Mouse (Mus musculus): ENCODE results near the gene Sult1c2. TPM values are rescaled to one million over a fixed set of nuclear protein-coding genes. Genes with fewer than 3 reads are reported as not detected.
"Not testable (repeated sequence)": the region's sequence is repeated elsewhere in the genome, so short reads cannot be mapped to it uniquely, and the experiment has no call there.

Sult1c2 gene
- 1.4 and 1.6 TPM in 2 replicates for polyA plus RNA-seq (2015; fragmentation: Nextera tagmentation; extraction: Ambion mirVana)

- Histone ChIP-seq H3K36me3 (no peaks in the 10 kb centered on the region), H3K27ac (no peak within 1 kb of the TSS), H3K4me2 (no peak within 1 kb of the TSS), H3K9ac (no peak within 1 kb of the TSS), H3K4me3 (replicated peaks) (no peak within 1 kb of the TSS), H3K27me3 (replicated peaks) (no peaks in the 10 kb centered on the region), H3K9me3 (no peaks in the 10 kb centered on the region), H3K4me1 (no peaks in the 10 kb centered on the region)
- no peak; the same call in 1 of the 2 replicates for ATAC-seq (ENCODE audit: insufficient read depth, low FRiP score, low read depth)
- 75% methylated on average over 4 of the region's 4 CpGs for WGBS
Measured at GRCm38 (mm10) chr17:53846206-53846605, at the start of gene Sult1c2. Gene Sult1c2 (minus strand): TSS chr17:53846339.

GRCm38 (mm10) chr17:53879006-53879675, 33.0 kb upstream of the Sult1c2 start:
- not testable (repeated sequence) for H3K4me3 ChIP-seq (replicated peaks); H3K36me3 ChIP-seq; H3K27ac ChIP-seq; ATAC-seq (ENCODE audit: insufficient read depth, low FRiP score, low read depth); H3K9me3 ChIP-seq; H3K4me2 ChIP-seq; H3K27me3 ChIP-seq (replicated peaks); H3K9ac ChIP-seq; H3K4me1 ChIP-seq
- WGBS = 83% methylated on average over 7 of the region's 7 CpGs

- no peaks in the 10 kb centered on the region for H3K36me3 ChIP-seq
- no peak overlapping the region for H3K9ac ChIP-seq
- no peak overlapping the region for H3K4me2 ChIP-seq
- ATAC-seq (ENCODE audit: insufficient read depth, low FRiP score, low read depth) = no peak
- no peak overlapping the region for H3K27ac ChIP-seq
- H3K4me1 ChIP-seq = no peaks in the 10 kb centered on the region
- no peaks in the 10 kb centered on the region for H3K27me3 ChIP-seq (replicated peaks)
- no peak overlapping the region for H3K4me3 ChIP-seq (replicated peaks)
- 71% methylated on average over 2 of the region's 2 CpGs for WGBS
- no peaks in the 10 kb centered on the region for H3K9me3 ChIP-seq
Measured at GRCm38 (mm10) chr17:53874433-53874832, 28.3 kb upstream of the Sult1c2 start.

- H3K9ac ChIP-seq = no peak overlapping the region
- 77% methylated on average over 3 of the region's 3 CpGs for WGBS
Measured at GRCm38 (mm10) chr17:53872192-53872591, 26.1 kb upstream of the Sult1c2 start.

GRCm38 (mm10) chr17:53869931-53870330, 23.8 kb upstream of the Sult1c2 start:
- no peaks in the 10 kb centered on the region for H3K27me3 ChIP-seq (replicated peaks)
- no peaks in the 10 kb centered on the region for H3K4me1 ChIP-seq
- H3K4me2 ChIP-seq = no peak overlapping the region
- no peak overlapping the region for H3K27ac ChIP-seq
- no peak overlapping the region for H3K4me3 ChIP-seq (replicated peaks)
- no peaks in the 10 kb centered on the region for H3K36me3 ChIP-seq
- ATAC-seq (ENCODE audit: insufficient read depth, low FRiP score, low read depth) = no peak
- H3K9me3 ChIP-seq = no peaks in the 10 kb centered on the region
- H3K9ac ChIP-seq = no peak overlapping the region

More at GRCm38 (mm10) chr17:53872192-53872591, 26.1 kb upstream of the Sult1c2 start:
- Histone ChIP-seq H3K4me3 (replicated peaks) (no peak overlapping the region), H3K4me2 (no peak overlapping the region), H3K27me3 (replicated peaks) (no peaks in the 10 kb centered on the region), H3K9me3 (no peaks in the 10 kb centered on the region), H3K27ac (no peak overlapping the region), H3K4me1 (no peaks in the 10 kb centered on the region), H3K36me3 (no peaks in the 10 kb centered on the region)
- no peak for ATAC-seq (ENCODE audit: insufficient read depth, low FRiP score, low read depth)

GRCm38 (mm10) chr17:53865260-53865955, 19.3 kb upstream of the Sult1c2 start:
- WGBS = 66% methylated on average over 6 of the region's 6 CpGs
- H3K9ac ChIP-seq = no peak overlapping the region
- ATAC-seq (ENCODE audit: insufficient read depth, low FRiP score, low read depth) = peak; percentile 31; the same call in 1 of the 2 replicates
- no peak overlapping the region for H3K4me2 ChIP-seq
- no peak overlapping the region for H3K27ac ChIP-seq
- H3K4me3 ChIP-seq (replicated peaks) = no peak overlapping the region
- H3K36me3 ChIP-seq = no peaks in the 10 kb centered on the region
- no peaks in the 10 kb centered on the region for H3K27me3 ChIP-seq (replicated peaks)
- H3K9me3 ChIP-seq = no peaks in the 10 kb centered on the region
- no peaks in the 10 kb centered on the region for H3K4me1 ChIP-seq

GRCm38 (mm10) chr17:53860548-53860947, 14.4 kb upstream of the Sult1c2 start:
- H3K27me3 ChIP-seq (replicated peaks) = no peaks in the 10 kb centered on the region
- no peak for ATAC-seq (ENCODE audit: insufficient read depth, low FRiP score, low read depth)

GRCm38 (mm10) chr17:53854992-53855391, 8.9 kb upstream of the Sult1c2 start:
- Histone ChIP-seq H3K27ac (no peak overlapping the region), H3K4me1 (no peaks in the 10 kb centered on the region), H3K9ac (no peak overlapping the region), H3K9me3 (no peaks in the 10 kb centered on the region), H3K36me3 (no peaks in the 10 kb centered on the region), H3K27me3 (replicated peaks) (no peaks in the 10 kb centered on the region), H3K4me3 (replicated peaks) (no peak overlapping the region), H3K4me2 (no peak overlapping the region)
- WGBS = 85% methylated on average over 3 of the region's 3 CpGs
- no peak for ATAC-seq (ENCODE audit: insufficient read depth, low FRiP score, low read depth)

More at GRCm38 (mm10) chr17:53860548-53860947, 14.4 kb upstream of the Sult1c2 start:
- no peak overlapping the region for H3K4me3 ChIP-seq (replicated peaks)
- H3K9ac ChIP-seq = no peak overlapping the region
- no peaks in the 10 kb centered on the region for H3K36me3 ChIP-seq
- H3K9me3 ChIP-seq = no peaks in the 10 kb centered on the region
- H3K4me1 ChIP-seq = no peaks in the 10 kb centered on the region
- no peak overlapping the region for H3K4me2 ChIP-seq
- H3K27ac ChIP-seq = no peak overlapping the region

GRCm38 (mm10) chr17:53845796-53846195, 343 bp downstream of the Sult1c2 start:
- Histone ChIP-seq H3K4me1 (no peaks in the 10 kb centered on the region), H3K4me3 (replicated peaks) (no peak overlapping the region), H3K27me3 (replicated peaks) (no peaks in the 10 kb centered on the region), H3K9me3 (no peaks in the 10 kb centered on the region), H3K36me3 (no peaks in the 10 kb centered on the region), H3K4me2 (no peak overlapping the region), H3K9ac (no peak overlapping the region), H3K27ac (no peak overlapping the region)
- WGBS = 59% methylated on average over 7 of the region's 7 CpGs
- ATAC-seq (ENCODE audit: insufficient read depth, low FRiP score, low read depth) = peak; percentile 79; the same call in 1 of the 2 replicates

GRCm38 (mm10) chr17:53833366-53833765, 12.8 kb downstream of the Sult1c2 start:
- 54% methylated on average over 3 of the region's 3 CpGs for WGBS
- no peak for ATAC-seq (ENCODE audit: insufficient read depth, low FRiP score, low read depth)
- H3K4me1 ChIP-seq = no peaks in the 10 kb centered on the region

GRCm38 (mm10) chr17:53803974-53804373, 42.2 kb downstream of the Sult1c2 start:
- not testable (repeated sequence) for H3K9ac ChIP-seq; H3K9me3 ChIP-seq; H3K4me3 ChIP-seq (replicated peaks); H3K4me1 ChIP-seq; H3K4me2 ChIP-seq; H3K27me3 ChIP-seq (replicated peaks); H3K27ac ChIP-seq; ATAC-seq (ENCODE audit: insufficient read depth, low FRiP score, low read depth); H3K36me3 ChIP-seq
- WGBS = 81% methylated on average over 16 of the region's 16 CpGs

More at GRCm38 (mm10) chr17:53833366-53833765, 12.8 kb downstream of the Sult1c2 start:
- H3K27me3 ChIP-seq (replicated peaks) = no peaks in the 10 kb centered on the region
- H3K4me3 ChIP-seq (replicated peaks) = no peak overlapping the region
- no peak overlapping the region for H3K27ac ChIP-seq
- H3K9me3 ChIP-seq = no peaks in the 10 kb centered on the region
- no peak overlapping the region for H3K4me2 ChIP-seq
- H3K9ac ChIP-seq = no peak overlapping the region
- no peaks in the 10 kb centered on the region for H3K36me3 ChIP-seq

GRCm38 (mm10) chr17:53783381-53783780, 62.8 kb downstream of the Sult1c2 start:
- Histone ChIP-seq H3K27me3 (replicated peaks) (no peaks in the 10 kb centered on the region), H3K9ac (no peak overlapping the region), H3K9me3 (no peaks in the 10 kb centered on the region), H3K36me3 (no peaks in the 10 kb centered on the region), H3K4me3 (replicated peaks) (no peak overlapping the region), H3K4me1 (no peaks in the 10 kb centered on the region), H3K4me2 (no peak overlapping the region), H3K27ac (no peak overlapping the region)
- WGBS = 76% methylated on average over 1 of the region's 1 CpGs
- ATAC-seq (ENCODE audit: insufficient read depth, low FRiP score, low read depth) = no peak
